Mouse (Mus musculus): ENCODE results near the gene Fance. TPM values are rescaled to one million over a fixed set of nuclear protein-coding genes. Genes with fewer than 3 reads are reported as not detected.

The Fance gene
- polyA plus RNA-seq, 1 experiment = 28.5 TPM

- Histone ChIP-seq H3K4me2 (ENCODE audit: low read depth) (no peak overlapping the region), H3K27me3 (ENCODE audit: control insufficient read depth, insufficient read depth, insufficient read length) (peaks cover 7% of the 10 kb centered on the region), H3ac (ENCODE audit: control insufficient read depth, insufficient read length) (no peak overlapping the region), H3K36me3 (ENCODE audit: control insufficient read depth, insufficient read depth) (no peaks in the 10 kb centered on the region), H3K4me3 (no peak overlapping the region), H3K79me2 (ENCODE audit: control insufficient read depth, insufficient read depth) (no peaks in the 10 kb centered on the region)
- no peak for TF ChIP-seq POLR2AphosphoS2 (IDR thresholded peaks at IDR 0.05; ENCODE audit: insufficient read length, low read depth)
- TF ChIP-seq CEBPB (IDR thresholded peaks at IDR 0.05; ENCODE audit: insufficient read depth, poor library complexity, severe bottlenecking) = no peak
- no peak for TF ChIP-seq MYOD1 (IDR thresholded peaks at IDR 0.05; ENCODE audit: control insufficient read depth in 1 of 3, insufficient read length in 2 of 3, low read depth in 2 of 3)
- no peak for TF ChIP-seq REST (IDR thresholded peaks at IDR 0.05; ENCODE audit: insufficient read depth, insufficient read length)
- TF ChIP-seq SRF (IDR thresholded peaks at IDR 0.05; ENCODE audit: control insufficient read depth, insufficient read length, low read depth) = no peak
- TF ChIP-seq USF1 (IDR thresholded peaks at IDR 0.05; ENCODE audit: low read depth) = no peak
- no peak for TF ChIP-seq MYOG (IDR thresholded peaks at IDR 0.05; ENCODE audit: control insufficient read depth in 1 of 3, insufficient read depth in 1 of 3, insufficient read length in 2 of 3, low read depth in 2 of 3)
These were observed 49.5 kb downstream of the Fance start for GRCm38 (mm10) chr17:28362653-28363292.

GRCm38 (mm10) chr17:28363507-28363906 lies 50.2 kb downstream of the Fance start:
- Histone ChIP-seq H3K79me2 (ENCODE audit: control insufficient read depth, insufficient read depth) (no peaks in the 10 kb centered on the region), H3K36me3 (ENCODE audit: control insufficient read depth, insufficient read depth) (no peaks in the 10 kb centered on the region), H3K4me2 (ENCODE audit: low read depth) (no peak overlapping the region), H3K27me3 (ENCODE audit: control insufficient read depth, insufficient read depth, insufficient read length) (peaks cover 7% of the 10 kb centered on the region), H3K4me3 (no peak overlapping the region), H3ac (ENCODE audit: control insufficient read depth, insufficient read length) (no peak overlapping the region)
- TF ChIP-seq TCF12 (IDR thresholded peaks at IDR 0.05; ENCODE audit: insufficient read depth, poor library complexity, severe bottlenecking) (no peak), CEBPB (IDR thresholded peaks at IDR 0.05; ENCODE audit: insufficient read depth, poor library complexity, severe bottlenecking) (no peak), REST (IDR thresholded peaks at IDR 0.05; ENCODE audit: insufficient read depth, insufficient read length) (no peak), MYOD1 (IDR thresholded peaks at IDR 0.05; ENCODE audit: control insufficient read depth in 1 of 3, insufficient read length in 2 of 3, low read depth in 2 of 3) (no peak), E2F4 (IDR thresholded peaks at IDR 0.05; ENCODE audit: insufficient read depth) (no peak), MAX (IDR thresholded peaks at IDR 0.05; ENCODE audit: low read depth) (no peak), MYOG (IDR thresholded peaks at IDR 0.05; ENCODE audit: control insufficient read depth in 1 of 3, insufficient read depth in 1 of 3, insufficient read length in 2 of 3, low read depth in 2 of 3) (no peak), USF1 (IDR thresholded peaks at IDR 0.05; ENCODE audit: low read depth) (no peak), SRF (IDR thresholded peaks at IDR 0.05; ENCODE audit: control insufficient read depth, insufficient read length, low read depth) (no peak), TCF3 (IDR thresholded peaks at IDR 0.05; ENCODE audit: insufficient read length, low read depth) (no peak)

- Histone ChIP-seq H3K36me3 (ENCODE audit: control insufficient read depth, insufficient read depth) (no peaks in the 10 kb centered on the region), H3K79me2 (ENCODE audit: control insufficient read depth, insufficient read depth) (no peaks in the 10 kb centered on the region), H3K4me2 (ENCODE audit: low read depth) (no peak within 1 kb of the TSS), H3K4me3 (no peak within 1 kb of the TSS), H3K27me3 (ENCODE audit: control insufficient read depth, insufficient read depth, insufficient read length) (peaks cover 7% of the 10 kb centered on the region), H3ac (ENCODE audit: control insufficient read depth, insufficient read length) (no peak within 1 kb of the TSS)
- TF ChIP-seq POLR2A (IDR thresholded peaks at IDR 0.05; ENCODE audit: insufficient read length, low read depth) (no peak), TCF12 (IDR thresholded peaks at IDR 0.05; ENCODE audit: insufficient read depth, poor library complexity, severe bottlenecking) (no peak), CEBPB (IDR thresholded peaks at IDR 0.05; ENCODE audit: insufficient read depth, poor library complexity, severe bottlenecking) (no peak), TCF3 (IDR thresholded peaks at IDR 0.05; ENCODE audit: insufficient read length, low read depth) (no peak), SRF (IDR thresholded peaks at IDR 0.05; ENCODE audit: control insufficient read depth, insufficient read length, low read depth) (no peak), MYOD1 (IDR thresholded peaks at IDR 0.05; ENCODE audit: control insufficient read depth in 1 of 3, insufficient read length in 2 of 3, low read depth in 2 of 3) (no peak), USF1 (IDR thresholded peaks at IDR 0.05; ENCODE audit: low read depth) (no peak), MYOG (IDR thresholded peaks at IDR 0.05; ENCODE audit: control insufficient read depth in 1 of 3, insufficient read depth in 1 of 3, insufficient read length in 2 of 3, low read depth in 2 of 3) (no peak), POLR2AphosphoS2 (IDR thresholded peaks at IDR 0.05; ENCODE audit: insufficient read length, low read depth) (no peak), REST (IDR thresholded peaks at IDR 0.05; ENCODE audit: insufficient read depth, insufficient read length) (no peak), E2F4 (IDR thresholded peaks at IDR 0.05; ENCODE audit: insufficient read depth) (no peak), MAX (IDR thresholded peaks at IDR 0.05; ENCODE audit: low read depth) (no peak)
These were observed 51.8 kb downstream of the Fance start, which contains the start of gene Tulp1 for GRCm38 (mm10) chr17:28365122-28365521. Gene Tulp1, minus strand, starts transcription at chr17:28365222.

- Histone ChIP-seq H3K27me3 (ENCODE audit: control insufficient read depth, insufficient read depth, insufficient read length) (peaks cover 7% of the 10 kb centered on the region), H3K4me3 (no peak overlapping the region), H3K79me2 (ENCODE audit: control insufficient read depth, insufficient read depth) (no peaks in the 10 kb centered on the region), H3K36me3 (ENCODE audit: control insufficient read depth, insufficient read depth) (no peaks in the 10 kb centered on the region), H3ac (ENCODE audit: control insufficient read depth, insufficient read length) (no peak overlapping the region), H3K4me2 (ENCODE audit: low read depth) (peak overlapping the region; percentile 51)
- TF ChIP-seq POLR2AphosphoS2 (IDR thresholded peaks at IDR 0.05; ENCODE audit: insufficient read length, low read depth) (no peak), SRF (IDR thresholded peaks at IDR 0.05; ENCODE audit: control insufficient read depth, insufficient read length, low read depth) (peak; percentile 12)
These were observed 55.1 kb downstream of the Fance start for GRCm38 (mm10) chr17:28368449-28368848.

GRCm38 (mm10) chr17:28369056-28369455 lies 55.7 kb downstream of the Fance start:
- no peak overlapping the region for H3K4me2 ChIP-seq (ENCODE audit: low read depth)
- H3K4me3 ChIP-seq = no peak overlapping the region
- peaks cover 3% of the 10 kb centered on the region for H3K27me3 ChIP-seq (ENCODE audit: control insufficient read depth, insufficient read depth, insufficient read length)
- no peak overlapping the region for H3ac ChIP-seq (ENCODE audit: control insufficient read depth, insufficient read length)
- no peak for TF ChIP-seq POLR2A (IDR thresholded peaks at IDR 0.05; ENCODE audit: insufficient read length, low read depth)
- no peak for TF ChIP-seq TCF3 (IDR thresholded peaks at IDR 0.05; ENCODE audit: insufficient read length, low read depth)
- TF ChIP-seq TCF12 (IDR thresholded peaks at IDR 0.05; ENCODE audit: insufficient read depth, poor library complexity, severe bottlenecking) = no peak
- TF ChIP-seq CEBPB (IDR thresholded peaks at IDR 0.05; ENCODE audit: insufficient read depth, poor library complexity, severe bottlenecking) = no peak
- TF ChIP-seq SRF (IDR thresholded peaks at IDR 0.05; ENCODE audit: control insufficient read depth, insufficient read length, low read depth) = no peak
- TF ChIP-seq POLR2AphosphoS2 (IDR thresholded peaks at IDR 0.05; ENCODE audit: insufficient read length, low read depth) = no peak
- no peak for TF ChIP-seq MAX (IDR thresholded peaks at IDR 0.05; ENCODE audit: low read depth)
- no peak for TF ChIP-seq REST (IDR thresholded peaks at IDR 0.05; ENCODE audit: insufficient read depth, insufficient read length)
- no peak for TF ChIP-seq USF1 (IDR thresholded peaks at IDR 0.05; ENCODE audit: low read depth)
- no peak for TF ChIP-seq E2F4 (IDR thresholded peaks at IDR 0.05; ENCODE audit: insufficient read depth)
- no peak for TF ChIP-seq MYOG (IDR thresholded peaks at IDR 0.05; ENCODE audit: control insufficient read depth in 1 of 3, insufficient read depth in 1 of 3, insufficient read length in 2 of 3, low read depth in 2 of 3)
- TF ChIP-seq MYOD1 (IDR thresholded peaks at IDR 0.05; ENCODE audit: control insufficient read depth in 1 of 3, insufficient read length in 2 of 3, low read depth in 2 of 3) = no peak
- H3K36me3 ChIP-seq (ENCODE audit: control insufficient read depth, insufficient read depth) = no peaks in the 10 kb centered on the region
- no peaks in the 10 kb centered on the region for H3K79me2 ChIP-seq (ENCODE audit: control insufficient read depth, insufficient read depth)

All from myocyte (in vitro differentiated cells).